Mouse (Mus musculus): ENCODE data around the gene Enkd1.

Gene Enkd1

GRCm38 (mm10) chr8:105677891-105678290 is 30.1 kb downstream of the Enkd1 start:
- in situ Hi-C loops (cut with MboI, MseI) = no loop called here

- in situ Hi-C loops (cut with MboI, MseI) = no loop called here
Measured at GRCm38 (mm10) chr8:105661167-105661566, 46.8 kb downstream of the Enkd1 start.

- in situ Hi-C loops (cut with MboI, MseI) = loop anchor here in 1 of 2 experiments (5.0 kb wide), 1 partner anchor 40 kb away; no protein-coding TSS in a partner anchor
Measured at GRCm38 (mm10) chr8:105657641-105658040, 50.4 kb downstream of the Enkd1 start.

All from T-helper 17 cell (primary cell).